Mouse (Mus musculus) layer of hippocampus, postnatal 10 days (tissue): ENCODE data around the gene Gm43064. TPM values are rescaled to one million over a fixed set of nuclear protein-coding genes. Genes with fewer than 3 reads are reported as not detected.
"Not testable (repeated sequence)": the region's sequence is repeated elsewhere in the genome, so short reads cannot be mapped to it uniquely, and the experiment has no call there.

ENCODE experiments used
- DNase-seq, 2 experiments: peaks; one replicate each; pipeline ENCODE4 v3.0.0; 2021; ENCODE audit warnings: low spot score in 2 of 2
- long read RNA-seq: library from polyadenylated mRNA; stranded (forward); transcript quantifications from one replicate; pipeline ENCODE4 v2.0.0, GENCODE M21; 2023
- total RNA-seq, 2 experiments: library from RNA; stranded (reverse); gene quantifications; 2 replicates each; pipeline ENCODE4 v1.2.3; 2021

The Gm43064 gene
- under 1 TPM in 1 of 2 experiments, not detected in 1; 0.18 TPM for total RNA-seq
- long read RNA-seq: 0 reads

DNA sequence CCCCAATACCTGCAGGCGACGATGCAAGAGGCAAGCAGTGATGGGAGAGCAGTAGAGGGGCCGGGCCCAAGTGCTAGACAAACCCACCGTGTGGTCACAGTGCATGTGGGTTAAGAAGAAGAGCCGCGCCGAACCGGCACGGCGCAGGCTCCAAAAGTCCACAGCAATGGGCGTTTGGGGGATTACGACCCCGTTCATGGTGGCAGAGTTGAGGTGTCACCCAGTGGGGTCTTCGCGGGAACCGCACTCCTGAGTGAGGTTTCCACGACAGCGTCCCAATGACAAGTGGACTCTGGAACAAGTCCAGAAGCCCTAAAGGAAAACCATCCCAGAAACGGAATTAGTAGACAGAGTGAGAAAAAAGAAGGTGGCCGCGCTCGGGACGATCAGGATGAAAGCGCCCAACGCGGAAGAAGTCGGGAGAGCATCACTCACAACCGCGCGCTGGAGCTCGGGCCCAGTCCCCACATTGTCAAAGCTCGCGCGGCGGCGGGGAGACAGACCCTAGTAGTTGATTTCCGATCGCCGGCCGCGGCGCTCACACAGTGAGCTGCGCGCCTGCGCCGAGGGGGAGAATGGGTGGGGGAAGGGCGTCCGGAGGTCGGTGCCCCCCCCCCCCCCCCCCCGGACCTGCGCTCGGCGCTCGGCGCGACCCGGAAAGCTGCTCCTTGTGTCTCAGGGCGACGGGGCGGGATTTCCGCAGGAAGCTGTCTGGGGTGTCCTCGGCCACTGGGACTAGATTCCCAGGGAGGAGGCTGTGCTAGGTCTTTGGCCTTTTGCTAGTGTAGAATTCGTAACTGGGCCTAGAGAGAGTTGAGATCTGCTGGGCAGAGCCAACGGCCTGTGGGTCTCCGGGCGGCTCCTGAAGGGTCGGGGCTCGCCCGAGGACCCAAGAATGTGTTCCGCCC, at the start of gene Gm43064, which contains the start of the genes Dclre1b and Ap4b1:
Gm43064 (plus strand) TSS at position 683 of the 908 bp plus-strand sequence.
Dclre1b (minus strand) TSS at position 554 of the 908 bp plus-strand sequence.
Ap4b1 (plus strand) TSS at position 630 of the 908 bp plus-strand sequence.
- DNase-seq: peak; percentile 88 to 92

DNA sequence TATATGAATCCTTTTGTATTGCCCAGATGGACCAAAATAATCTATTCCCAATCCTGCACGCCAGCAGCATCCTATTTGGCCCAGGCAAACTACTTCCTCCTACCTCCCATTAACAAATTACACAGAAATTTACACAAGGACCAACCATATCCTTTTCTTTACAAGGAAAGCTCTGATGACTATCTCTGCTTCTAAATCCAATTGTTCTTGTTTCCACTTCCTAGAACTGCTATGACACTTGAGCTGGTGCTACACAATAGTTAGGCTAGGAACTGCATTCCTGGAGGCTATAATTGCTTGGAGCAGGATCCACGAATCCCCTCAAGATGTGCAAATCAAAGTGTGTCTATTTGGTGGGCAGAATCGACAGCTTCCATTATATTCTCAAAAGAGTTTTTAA, 42.6 kb upstream of the Gm43064 start:
- DNase-seq: no peak

DNA sequence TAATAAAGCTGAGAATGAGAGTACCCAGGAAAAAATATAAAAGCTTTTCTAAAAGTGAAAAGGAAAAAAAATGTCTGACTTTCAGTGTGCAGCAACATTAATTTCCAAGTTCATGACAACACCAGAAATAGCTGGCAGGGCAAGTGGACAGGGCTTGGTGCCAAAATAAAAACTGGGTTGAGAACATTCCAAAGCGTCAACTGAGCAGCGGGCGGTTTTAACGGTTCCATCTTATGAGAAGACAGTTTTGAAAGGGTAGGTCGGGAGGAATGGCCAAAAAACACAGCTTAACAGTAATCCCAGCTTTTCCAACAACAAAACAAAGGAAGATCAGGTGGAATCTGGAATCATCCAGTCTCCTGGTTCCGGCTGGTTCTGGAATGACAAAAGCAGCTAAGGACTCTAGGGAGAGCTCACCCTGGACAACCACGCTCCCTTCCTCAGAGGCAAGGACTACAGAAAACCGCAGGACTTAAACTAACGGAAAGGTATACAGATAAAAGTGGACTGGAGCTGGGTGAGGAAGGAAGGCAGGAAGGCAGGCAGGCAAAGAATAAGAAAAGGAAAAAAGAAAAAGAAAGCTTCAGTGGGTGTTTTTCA, 37.7 kb upstream of the Gm43064 start:
- DNase-seq: peak; percentile 32 to 48

DNA sequence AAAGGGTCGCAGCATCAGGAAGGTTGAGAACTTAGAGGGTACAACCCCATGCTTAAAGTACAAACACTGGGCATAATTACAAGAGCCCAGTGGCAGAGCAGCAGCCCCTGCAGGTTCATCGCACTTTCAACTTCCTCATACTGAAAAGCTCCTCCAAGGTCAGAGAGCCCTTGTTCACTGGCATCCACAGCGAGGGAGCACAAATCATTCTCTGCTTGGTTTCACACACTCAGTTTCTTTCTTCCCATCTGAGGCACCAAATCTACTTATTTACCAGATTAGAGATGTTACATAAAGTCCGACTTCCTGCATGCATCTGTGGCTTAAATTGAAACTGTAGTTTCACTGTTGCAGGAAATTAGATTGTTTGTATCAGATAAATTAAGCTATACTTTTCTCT, 36.5 kb upstream of the Gm43064 start:
- DNase-seq: no peak

DNA sequence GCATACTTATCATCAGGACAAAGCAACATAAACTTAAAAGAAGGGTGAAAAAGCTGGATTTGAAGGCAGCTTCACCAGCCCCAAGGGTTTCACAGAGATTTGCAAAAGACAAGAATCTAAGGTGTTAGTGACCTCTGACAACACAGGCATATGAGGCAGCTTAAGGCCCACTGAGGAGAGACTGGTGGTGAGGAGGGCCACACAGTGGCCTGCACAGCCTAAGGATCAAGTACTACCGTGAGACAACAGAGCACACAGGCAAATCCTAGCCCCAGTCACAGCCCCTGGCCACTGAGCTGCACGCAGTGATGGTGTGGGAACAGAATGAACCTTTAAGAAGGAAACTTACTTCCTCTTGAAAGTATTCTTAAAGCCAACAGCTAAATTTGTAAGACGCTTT, 35.9 kb upstream of the Gm43064 start:
- DNase-seq: no peak

DNA sequence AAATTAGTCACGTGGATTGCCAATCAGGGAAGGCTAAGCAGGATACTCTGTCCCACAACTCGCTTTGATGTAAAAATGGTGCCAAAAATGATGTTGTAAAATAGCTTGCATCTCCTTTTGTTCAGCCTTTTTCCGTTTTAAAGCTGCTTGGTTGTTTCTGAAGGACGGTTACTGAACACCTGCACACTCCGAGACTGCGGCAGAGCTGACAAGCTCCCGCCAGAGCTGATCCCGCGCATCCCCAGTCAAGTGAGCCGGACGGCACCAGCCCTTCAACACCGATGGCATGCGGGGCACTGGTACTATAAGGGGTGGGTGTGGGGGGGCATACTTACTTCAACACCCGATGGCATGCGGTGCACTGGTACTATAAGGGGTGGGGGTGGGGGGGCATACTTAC, 35.4 kb upstream of the Gm43064 start:
- no peak for DNase-seq

DNA sequence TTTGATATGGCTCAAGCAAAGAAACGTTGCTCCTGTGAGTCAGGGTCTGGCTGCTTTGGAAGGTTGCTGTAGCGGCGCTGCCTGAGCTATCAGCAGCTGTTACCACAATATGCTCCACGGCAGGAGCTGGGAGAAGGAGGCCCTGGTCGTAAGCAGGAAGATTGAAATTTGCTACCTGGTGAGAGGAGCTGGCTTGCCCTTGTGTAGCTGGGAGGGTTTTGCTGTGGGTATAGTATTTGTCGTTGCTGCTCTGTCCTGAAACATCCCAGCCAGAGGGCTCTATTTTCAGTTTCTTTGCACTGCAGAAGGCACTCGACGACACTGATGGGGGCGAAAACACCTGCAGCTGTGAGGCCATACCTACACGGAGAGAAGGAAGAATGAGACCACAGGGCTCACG, 31.4 kb upstream of the Gm43064 start:
- peak in 1 of 2 experiments; percentile 17 for DNase-seq

DNA sequence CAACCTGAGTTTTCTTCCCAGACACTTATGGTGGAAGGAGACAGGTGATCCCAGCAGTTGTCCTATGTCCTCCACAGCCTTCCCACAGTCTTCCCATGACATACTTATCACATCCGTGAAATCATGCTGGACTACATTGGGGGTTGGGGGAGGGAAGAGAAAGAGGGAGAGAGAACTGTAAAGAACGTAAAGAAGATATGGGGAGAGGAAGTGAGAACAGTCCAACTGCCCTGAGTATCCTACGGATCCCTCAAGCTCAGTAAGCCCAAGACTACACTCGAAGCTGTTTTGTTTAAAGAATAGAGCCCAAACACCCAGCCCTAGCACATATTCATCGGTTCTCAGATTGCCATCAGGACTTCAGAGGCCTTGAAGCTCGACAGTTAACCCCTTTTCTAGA, 30.7 kb upstream of the Gm43064 start:
- DNase-seq: no peak

DNA sequence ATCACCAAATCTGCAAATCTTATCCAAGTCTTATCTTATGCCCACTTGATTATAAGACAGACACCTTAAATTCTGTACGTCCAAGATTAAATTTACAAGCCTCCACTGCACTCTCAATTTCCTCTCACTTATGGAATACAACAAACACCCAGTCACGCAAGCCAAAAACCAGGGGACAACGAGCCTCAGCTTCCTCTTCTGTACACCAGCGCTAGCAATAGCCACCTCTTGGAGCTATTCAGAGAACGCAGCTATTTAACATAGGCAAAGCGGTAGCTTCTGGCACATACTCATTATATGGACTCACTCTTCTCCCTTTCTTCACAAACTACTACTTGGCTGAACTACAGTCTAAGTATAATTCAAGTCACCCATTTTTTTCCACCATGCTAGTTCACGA, 30.2 kb upstream of the Gm43064 start:
- no peak for DNase-seq

DNA sequence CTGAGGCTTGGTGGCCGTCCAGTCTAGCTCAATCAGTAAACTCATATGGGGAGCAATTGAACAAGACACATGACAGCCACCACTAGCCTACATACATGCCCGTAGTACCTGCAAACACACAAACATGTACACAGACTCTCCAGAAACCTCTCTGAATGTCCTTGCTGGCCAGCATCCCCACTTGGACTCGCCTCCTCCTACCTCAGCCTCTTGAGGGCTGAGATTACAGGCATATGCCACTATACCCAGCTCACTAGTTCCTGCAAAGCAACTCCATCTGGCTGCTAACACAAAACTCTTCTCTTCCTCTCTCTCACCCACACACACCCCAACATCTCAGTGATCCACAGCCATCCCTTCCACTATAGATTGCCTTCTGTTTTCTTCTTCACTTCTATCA, 29.1 kb upstream of the Gm43064 start:
- DNase-seq: no peak

DNA sequence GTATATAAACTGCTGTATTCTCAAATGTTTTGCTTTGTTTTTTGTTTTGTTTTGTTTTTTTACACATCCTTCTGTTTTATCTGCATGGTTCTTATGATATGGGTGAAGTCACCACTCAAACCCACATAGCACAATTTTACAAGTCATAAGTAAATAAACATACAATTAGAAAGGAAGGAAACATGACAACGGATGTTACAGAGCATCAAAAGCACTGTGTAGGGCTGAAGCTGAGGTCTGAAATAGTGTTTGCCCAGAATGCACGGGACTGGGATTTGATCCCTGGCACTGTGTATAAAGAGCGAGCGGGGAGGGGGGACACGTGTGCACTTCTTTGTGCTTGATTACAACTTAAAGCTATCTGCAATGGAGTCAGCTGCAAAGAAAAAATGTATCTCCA, 28.6 kb upstream of the Gm43064 start:
- no peak for DNase-seq

DNA sequence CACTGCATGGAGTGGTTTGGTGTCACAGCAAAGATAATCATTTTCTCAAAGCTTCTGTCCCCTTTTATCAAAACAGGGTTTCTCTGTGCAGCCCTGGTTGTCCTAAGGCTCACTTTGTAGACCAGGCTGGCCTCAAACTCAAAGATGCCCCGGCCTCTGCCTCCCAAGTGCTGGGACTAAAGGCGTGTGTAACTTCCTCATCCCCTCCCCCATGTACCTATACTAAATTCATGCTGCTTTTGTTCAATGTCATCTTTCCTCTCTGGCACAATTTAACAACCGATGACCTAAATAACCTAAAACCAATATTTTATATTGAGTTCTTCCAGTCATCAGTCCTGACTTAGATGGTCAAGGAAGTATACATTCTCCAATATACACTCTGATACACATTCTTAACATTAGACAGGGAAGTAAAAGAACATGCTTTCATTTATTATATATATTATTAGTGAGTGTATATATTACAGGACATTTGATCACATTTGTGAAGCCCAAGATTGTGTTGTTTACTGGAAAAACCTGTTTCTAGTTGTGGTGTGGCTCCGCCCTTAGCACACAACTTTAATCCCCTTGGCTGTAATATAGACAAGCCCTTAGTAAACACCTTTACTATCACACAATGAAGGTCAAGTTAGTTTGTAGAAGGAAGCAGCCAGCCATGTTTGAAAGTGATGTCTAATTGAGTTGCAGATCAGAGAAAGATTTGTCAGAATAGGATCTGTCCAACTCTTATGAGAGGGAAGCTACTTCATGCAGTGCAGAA, 26.3 kb upstream of the Gm43064 start:
- DNase-seq: no peak

DNA sequence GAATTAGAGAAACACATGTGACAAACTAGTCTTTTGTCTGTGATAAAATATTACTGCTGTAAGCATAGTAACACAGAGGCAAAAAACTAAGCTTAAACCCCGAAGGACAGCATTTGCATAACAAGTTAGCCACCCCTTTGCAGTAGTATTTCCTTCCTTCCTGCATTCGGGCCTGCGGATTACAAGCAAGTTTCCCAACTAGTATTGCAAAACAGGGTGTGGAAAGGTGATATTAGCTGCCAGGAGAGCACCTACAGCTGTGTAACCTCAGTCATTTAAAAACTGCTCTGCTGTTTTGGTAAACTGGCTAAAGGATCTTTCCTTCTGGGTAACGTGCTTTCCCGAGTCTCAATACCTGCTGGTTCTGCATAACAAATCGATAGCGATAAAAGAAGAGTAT, 22.1 kb upstream of the Gm43064 start:
- no peak for DNase-seq

DNA sequence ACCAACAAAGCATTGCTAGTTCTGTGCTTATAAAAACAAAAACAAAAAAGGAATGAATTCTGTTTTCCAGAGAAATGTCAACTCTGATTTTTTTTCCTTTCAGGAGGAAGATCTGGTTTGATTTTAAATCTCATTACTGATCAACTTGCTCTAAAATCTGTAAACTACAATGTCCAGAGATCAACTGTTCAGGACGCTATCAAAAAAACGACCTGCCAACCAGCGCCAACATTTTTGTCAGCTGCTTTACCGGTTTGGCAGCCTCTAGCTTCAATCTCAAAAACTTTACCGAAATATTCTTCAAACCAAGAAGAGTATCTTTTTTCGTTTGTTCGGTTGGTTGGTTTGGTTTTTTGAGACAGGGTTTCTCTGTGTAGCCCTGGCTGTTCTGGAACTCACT, 20.3 kb upstream of the Gm43064 start:
- DNase-seq: no peak

DNA sequence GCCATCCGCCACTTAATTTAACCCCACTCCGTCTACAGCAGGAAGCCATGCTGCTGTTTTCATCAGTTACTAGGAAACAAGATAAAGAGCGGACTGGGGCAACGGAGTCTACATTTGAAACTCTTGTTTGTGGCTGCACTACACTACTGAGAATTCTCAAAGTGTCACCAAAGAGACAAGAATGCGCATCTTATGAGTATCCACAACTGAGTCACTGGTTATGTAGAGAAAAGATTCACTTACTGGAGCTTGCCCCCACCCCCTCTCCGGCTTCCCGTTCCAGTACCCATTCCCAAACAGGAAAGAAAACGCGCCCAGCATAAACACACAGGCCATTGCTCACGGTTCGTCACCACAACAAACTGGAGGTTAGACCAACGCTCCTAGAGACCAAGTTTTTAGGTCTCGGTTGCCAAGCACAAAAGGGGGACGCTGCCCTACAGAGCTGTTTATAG, 19.5 kb upstream of the Gm43064 start:
- DNase-seq: peak in 1 of 2 experiments; percentile 27

DNA sequence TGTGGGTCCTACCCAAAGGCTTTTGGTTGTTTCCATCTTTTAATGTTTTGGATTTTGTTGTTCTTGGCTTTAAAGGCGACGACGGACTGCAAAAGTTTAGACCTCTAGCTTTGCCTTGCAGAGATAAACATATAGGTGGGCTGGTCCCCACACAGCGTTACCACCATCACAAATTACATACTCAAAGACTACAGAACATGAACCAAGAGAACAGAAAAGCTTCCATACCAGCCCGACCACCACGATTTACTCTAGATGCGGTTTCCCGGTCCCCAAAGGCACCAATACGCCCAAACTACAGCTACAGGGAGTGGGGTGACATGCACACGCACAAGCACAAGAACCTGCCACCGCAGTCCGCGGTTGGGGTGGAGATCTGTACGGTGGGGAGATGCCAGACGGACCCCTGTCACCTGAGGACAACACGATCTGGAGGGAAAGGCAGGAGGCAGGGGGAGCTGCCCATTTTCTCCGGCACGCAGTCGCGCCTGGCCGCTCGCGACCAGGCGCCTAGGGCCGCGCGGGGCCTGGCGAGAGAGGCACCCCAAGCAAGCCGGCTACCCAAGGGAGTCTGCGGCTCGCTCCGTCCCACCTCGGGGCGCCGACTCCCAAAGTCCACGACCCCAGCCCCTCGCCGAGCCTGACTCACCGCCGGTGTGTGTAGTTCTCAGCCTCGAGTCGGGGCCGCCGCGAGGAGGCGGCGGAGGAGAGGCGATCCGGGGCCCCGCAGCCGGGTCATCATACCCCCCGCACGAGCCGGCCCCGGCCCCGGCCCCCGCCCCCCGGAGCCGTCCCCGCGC, 18.8 kb upstream of the Gm43064 start:
- peak; percentile 41 to 59 for DNase-seq

DNA sequence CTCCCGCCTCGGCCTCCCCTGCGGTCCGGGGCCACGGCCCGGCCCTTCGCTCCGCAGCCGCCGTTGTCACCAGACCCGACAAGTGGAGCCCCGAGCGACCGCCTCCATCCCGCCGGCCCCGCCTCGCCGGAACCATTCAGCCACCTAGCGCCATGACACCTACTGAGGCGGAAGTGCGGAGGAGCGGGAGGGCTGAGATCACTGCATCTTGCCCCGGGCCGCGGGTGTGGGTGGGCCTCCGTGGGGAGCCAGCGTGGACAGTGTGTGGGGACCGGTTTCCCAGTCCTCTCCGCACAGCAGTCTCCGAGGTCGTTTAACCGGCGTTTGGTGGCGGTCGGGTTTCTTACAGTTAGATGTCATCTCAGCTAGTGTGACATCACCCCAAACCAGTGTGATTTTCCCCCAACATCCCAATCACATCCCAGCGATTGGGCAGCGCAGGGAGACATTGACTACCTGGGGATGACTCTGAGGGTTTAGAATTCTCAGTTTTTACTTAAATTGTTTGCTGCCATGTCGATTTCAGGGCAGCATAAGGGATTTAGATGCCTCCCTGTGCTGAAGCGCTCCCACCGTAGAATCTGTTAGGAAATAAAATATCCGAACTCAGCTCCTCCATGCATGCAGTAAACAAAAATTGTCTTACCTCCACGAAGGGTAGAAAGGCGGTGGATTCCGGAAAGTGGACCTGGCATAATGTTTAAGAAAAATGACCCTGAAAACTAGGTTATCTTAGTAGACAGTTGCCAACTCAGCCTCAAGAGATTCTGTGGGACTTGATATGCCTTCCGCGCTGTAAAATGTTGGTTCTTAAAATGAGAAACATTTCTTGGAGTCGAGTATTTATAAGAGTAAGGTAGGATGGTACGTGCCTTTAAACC, 17.9 kb upstream of the Gm43064 start, which contains the start of gene Hipk1:
Hipk1 (minus strand) TSS at position 334 of the 881 bp plus-strand sequence.
- DNase-seq: peak; percentile 91 to 94

DNA sequence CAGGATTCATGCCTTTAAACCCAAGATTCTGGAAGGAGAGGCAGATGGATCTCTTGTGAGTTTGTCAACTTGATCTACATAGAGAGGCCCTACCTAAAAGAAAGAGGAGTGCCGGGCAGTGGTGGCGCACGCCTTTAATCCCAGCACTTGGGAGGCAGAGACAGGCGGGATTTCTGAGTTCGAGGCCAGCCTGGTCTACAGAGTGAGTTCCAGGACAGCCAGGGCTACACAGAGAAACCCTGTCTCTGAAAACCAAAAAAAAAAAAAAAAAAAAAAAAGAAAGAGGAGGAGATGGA, 17.3 kb upstream of the Gm43064 start:
- not testable (repeated sequence) for DNase-seq

DNA sequence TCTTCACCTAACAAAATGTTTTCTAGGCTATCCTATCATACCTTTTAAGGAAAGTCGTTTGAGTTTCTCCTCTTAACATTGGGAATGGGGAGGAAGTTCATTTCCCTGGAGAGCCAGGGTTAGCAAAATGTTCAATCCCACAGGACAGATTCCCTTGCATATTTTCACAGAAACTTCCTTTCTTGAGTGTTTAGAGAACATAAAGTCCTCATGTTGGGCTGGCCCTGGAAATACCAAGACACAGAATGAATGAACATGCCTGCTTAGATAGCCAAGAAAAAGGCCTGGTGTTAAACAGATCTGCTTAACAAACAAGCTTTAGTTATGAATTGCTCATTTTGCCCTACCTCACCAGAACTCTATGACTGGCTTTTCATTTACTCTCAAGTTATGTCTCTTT, 16.8 kb upstream of the Gm43064 start:
- no peak for DNase-seq

DNA sequence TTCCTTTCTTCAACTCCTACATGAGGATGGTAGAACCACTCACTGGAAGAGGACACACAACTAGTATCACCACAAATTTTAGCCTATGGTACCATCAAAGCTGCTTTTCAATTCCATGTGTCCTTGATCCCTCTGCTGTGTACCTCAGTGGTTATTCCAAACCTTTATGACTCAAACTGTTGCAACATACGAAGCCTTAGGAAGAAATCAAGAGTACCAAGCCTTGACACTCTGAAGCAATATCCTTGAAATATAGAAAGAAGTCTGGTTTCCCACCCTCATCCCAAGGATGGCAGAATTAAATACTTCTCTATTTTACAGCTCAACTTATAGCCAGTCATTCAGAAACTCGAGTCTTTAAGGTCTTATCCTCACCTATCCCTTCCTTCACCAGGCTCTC, 13.0 kb upstream of the Gm43064 start:
- no peak for DNase-seq
